Mouse (Mus musculus): Measurements from ENCODE around the gene Socs7.

- TF ChIP-seq CTCF (IDR thresholded peaks at IDR 0.05; ENCODE audit: low read depth, low read length) = no peak
- no peak for TF ChIP-seq POLR2A (IDR thresholded peaks at IDR 0.05; ENCODE audit: extremely low read depth, insufficient read depth, low read length)
These were observed 56.6 kb downstream of the Socs7 start for GRCm38 (mm10) chr11:97418834-97419539.

All from liver, adult 2 months (tissue).